Comparison of ENCODE assay signal across 27 mouse cellular contexts in the genomic region with DNA sequence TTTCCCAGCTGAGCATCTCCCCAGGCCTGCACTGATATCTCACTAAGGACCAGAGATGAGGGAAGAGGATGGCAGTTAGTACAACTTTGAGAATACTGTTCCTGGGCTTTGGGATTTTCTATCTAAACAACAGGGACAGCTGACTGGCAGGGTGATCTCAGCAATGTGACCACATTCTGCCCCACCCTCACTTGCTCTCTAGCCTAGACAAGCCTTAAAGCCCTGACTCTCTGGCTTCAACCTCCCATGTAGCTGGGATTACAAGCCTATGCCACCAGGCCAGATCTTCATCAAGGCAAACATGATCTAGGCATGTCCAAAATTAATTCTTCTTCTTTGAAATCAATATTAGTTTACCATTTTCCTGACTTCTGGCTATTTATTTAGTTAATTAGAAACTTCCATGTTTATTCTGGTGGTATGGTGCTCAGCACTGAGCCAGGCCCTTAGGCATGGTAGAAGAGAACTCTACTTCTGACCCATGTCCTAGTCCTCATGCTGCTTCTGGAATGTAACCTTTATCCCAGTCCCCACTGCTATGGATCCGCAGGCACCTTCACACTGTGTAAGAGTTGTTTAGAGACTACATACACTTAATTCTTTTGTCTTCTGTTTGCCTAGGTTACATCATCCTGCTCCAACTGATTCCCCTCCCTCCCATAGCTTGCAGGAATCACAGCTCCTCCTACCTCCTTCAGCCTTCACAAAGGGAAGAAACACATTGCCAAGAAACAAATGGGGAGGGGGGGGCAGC. TPM values are rescaled to one million over a fixed set of nuclear protein-coding genes. Genes with fewer than 3 reads are reported as not detected.
DNase-seq lines count a peak whose midpoint lies in the region; ATAC-seq and TF ChIP-seq lines count a peak whose summit lies in the region.
"Had no signal": no experiment of that assay in that cellular context is flagged by ENCODE, and none has a peak within 500 bp of the region (broad histone marks: within the 10 kb centered on the region; RNA-seq: fewer than 3 reads in every experiment).

No protein-coding gene starts in this region.

- no peaks in the 10 kb centered on the region for H3K27me3 ChIP-seq in hindbrain, postnatal 0 days (ENCODE audit: insufficient read depth, low read length)
- H3K27me3 ChIP-seq in hindbrain, embryonic 13.5 days, result no peaks in the 10 kb centered on the region; the same call in 1 of the 2 replicates
- H3K27me3 ChIP-seq in midbrain, embryonic 10.5 days (ENCODE audit: low read depth, poor library complexity, severe bottlenecking), result no peaks in the 10 kb centered on the region
- no peaks in the 10 kb centered on the region for H3K27me3 ChIP-seq in midbrain, embryonic 14.5 days (ENCODE audit: control insufficient read depth, insufficient read depth, low read length)
- no peaks in the 10 kb centered on the region for H3K27me3 ChIP-seq in embryonic facial prominence, embryonic 10.5 days (replicated peaks; ENCODE audit: low read depth, poor library complexity, severe bottlenecking)
- H3K27me3 ChIP-seq: forebrain, embryonic 15.5 days; heart, embryonic 13.5 days; liver, embryonic 13.5 days; lung, embryonic 15.5 days; neural tube, embryonic 12.5 days; Patski had no signal

- H3K9ac ChIP-seq in hindbrain, postnatal 0 days (replicated peaks; ENCODE audit: low read length), result no peak overlapping the region
- no peak overlapping the region for H3K9ac ChIP-seq in hindbrain, embryonic 13.5 days
- H3K9ac ChIP-seq in midbrain, embryonic 14.5 days (replicated peaks; ENCODE audit: low read length), result no peak overlapping the region
- H3K9ac ChIP-seq: forebrain, embryonic 15.5 days; heart, embryonic 13.5 days; liver, embryonic 13.5 days; lung, embryonic 15.5 days; neural tube, embryonic 12.5 days had no signal

- no peaks in the 10 kb centered on the region for H3K36me3 ChIP-seq in hindbrain, postnatal 0 days (ENCODE audit: insufficient read depth, low read length)
- no peaks in the 10 kb centered on the region for H3K36me3 ChIP-seq in hindbrain, embryonic 13.5 days
- no peaks in the 10 kb centered on the region for H3K36me3 ChIP-seq in midbrain, embryonic 10.5 days
- no peaks in the 10 kb centered on the region for H3K36me3 ChIP-seq in midbrain, embryonic 14.5 days (ENCODE audit: control insufficient read depth, insufficient read depth, low read length)
- no peaks in the 10 kb centered on the region for H3K36me3 ChIP-seq in embryonic facial prominence, embryonic 10.5 days (replicated peaks)
- H3K36me3 ChIP-seq: forebrain, embryonic 15.5 days; heart, embryonic 13.5 days; liver, embryonic 13.5 days; lung, embryonic 15.5 days; neural tube, embryonic 12.5 days had no signal

- H3K4me1 ChIP-seq in hindbrain, postnatal 0 days (ENCODE audit: insufficient read depth, low read length), result no peaks in the 10 kb centered on the region
- 0 out of 2 replicates have a peak, but pooled peaks cover 5% of the 10 kb centered on the region for H3K4me1 ChIP-seq in hindbrain, embryonic 13.5 days (replicated peaks)
- H3K4me1 ChIP-seq in midbrain, embryonic 10.5 days, result no peaks in the 10 kb centered on the region
- H3K4me1 ChIP-seq in midbrain, embryonic 14.5 days (ENCODE audit: control insufficient read depth, insufficient read depth, low read length), result no peaks in the 10 kb centered on the region
- H3K4me1 ChIP-seq in embryonic facial prominence, embryonic 10.5 days, result no peaks in the 10 kb centered on the region
- H3K4me1 ChIP-seq: forebrain, embryonic 15.5 days; heart, embryonic 13.5 days; liver, embryonic 13.5 days; lung, embryonic 15.5 days; megakaryocyte, embryonic 14.5 days; neural tube, embryonic 12.5 days had no signal

- no peak for TF ChIP-seq CTCF in hindbrain, postnatal 0 days (IDR thresholded peaks at IDR 0.05; ENCODE audit: low read depth)

- 0 out of 2 replicates have a peak, but pooled peaks have one; percentile 43 for ATAC-seq in hindbrain, postnatal 0 days
- no peak for ATAC-seq in hindbrain, embryonic 13.5 days (ENCODE audit: low FRiP score)
- no peak for ATAC-seq in midbrain, embryonic 14.5 days (ENCODE audit: low FRiP score, low TSS enrichment)
- ATAC-seq in monocyte, adult 5-6 weeks (replicated peaks; ENCODE audit: insufficient number of reproducible peaks, low FRiP score, low TSS enrichment, poor library complexity, severe bottlenecking), result no peak
- ATAC-seq: activated CD4-positive, CD25-positive, alpha-beta regulatory T cell, adult 4 months; forebrain, embryonic 15.5 days; Patski had no signal

- no peak overlapping the region for H3K27ac ChIP-seq in hindbrain, postnatal 0 days
- no peak overlapping the region for H3K27ac ChIP-seq in hindbrain, embryonic 13.5 days
- no peak overlapping the region for H3K27ac ChIP-seq in midbrain, embryonic 10.5 days (replicated peaks)
- H3K27ac ChIP-seq in midbrain, embryonic 14.5 days (replicated peaks; ENCODE audit: low read depth, low read length), result no peak overlapping the region
- H3K27ac ChIP-seq in embryonic facial prominence, embryonic 10.5 days (replicated peaks), result no peak overlapping the region
- H3K27ac ChIP-seq: forebrain, embryonic 15.5 days; heart, embryonic 13.5 days; liver, embryonic 13.5 days; lung, embryonic 15.5 days; neural tube, embryonic 12.5 days had no signal

- H3K4me2 ChIP-seq in hindbrain, postnatal 0 days (ENCODE audit: low read depth, low read length), result no peak overlapping the region
- no peak overlapping the region for H3K4me2 ChIP-seq in hindbrain, embryonic 13.5 days
- H3K4me2 ChIP-seq in midbrain, embryonic 14.5 days (ENCODE audit: low read length), result no peak overlapping the region
- H3K4me2 ChIP-seq: forebrain, embryonic 15.5 days; heart, embryonic 13.5 days; liver, embryonic 13.5 days; lung, embryonic 15.5 days; neural tube, embryonic 12.5 days had no signal

- WGBS in hindbrain, postnatal 0 days, result 36% methylated on average over 1 of the region's 1 CpGs
- 22% methylated on average over 1 of the region's 1 CpGs for WGBS in hindbrain, embryonic 13.5 days
- WGBS in midbrain, embryonic 10.5 days, result 33% methylated on average over 1 of the region's 1 CpGs
- 25% methylated on average over 1 of the region's 1 CpGs for WGBS in midbrain, embryonic 14.5 days
- WGBS in embryonic facial prominence, embryonic 10.5 days, result 45% methylated on average over 1 of the region's 1 CpGs

- no peak for DNase-seq in hindbrain, postnatal 0 days (ENCODE audit: low spot score)
- peak; percentile 10 for DNase-seq in midbrain, embryonic 10.5 days (ENCODE audit: low spot score)
- DNase-seq in midbrain, embryonic 14.5 days, result no peak
- DNase-seq in adipocyte (ENCODE audit: low spot score), result peak; percentile 79
- DNase-seq in embryonic facial prominence, embryonic 10.5 days (ENCODE audit: low spot score), result peak; percentile 6
- DNase-seq in frontal cortex, postnatal 36 days (ENCODE audit: low spot score in 2 of 2), result no peak
- DNase-seq: adrenal gland, postnatal 14 days; cerebellum, adult 11-12 months; cerebellum, postnatal 25 days; embryo, embryonic 11 days; heart, postnatal 4 days; kidney, adult 2 months; kidney, postnatal 14 days; left cerebral cortex, postnatal 4 days; liver, embryonic 13.5 days; right cerebral cortex, adult 18-20 months; thymus, adult 18-20 months; thymus, postnatal 4 days had no signal

- H3K9me3 ChIP-seq in hindbrain, postnatal 0 days (ENCODE audit: low read length), result no peaks in the 10 kb centered on the region
- H3K9me3 ChIP-seq in hindbrain, embryonic 13.5 days, result no peaks in the 10 kb centered on the region
- H3K9me3 ChIP-seq in midbrain, embryonic 10.5 days (replicated peaks), result no peaks in the 10 kb centered on the region
- H3K9me3 ChIP-seq in midbrain, embryonic 14.5 days (ENCODE audit: control insufficient read depth, low read length), result no peaks in the 10 kb centered on the region
- H3K9me3 ChIP-seq in embryonic facial prominence, embryonic 10.5 days, result no peaks in the 10 kb centered on the region
- H3K9me3 ChIP-seq: forebrain, embryonic 15.5 days; heart, embryonic 13.5 days; liver, embryonic 13.5 days; lung, embryonic 15.5 days; megakaryocyte, embryonic 14.5 days; neural tube, embryonic 12.5 days had no signal

- H3K4me3 ChIP-seq in hindbrain, postnatal 0 days (ENCODE audit: low read length), result no peak overlapping the region
- H3K4me3 ChIP-seq in hindbrain, embryonic 13.5 days, result no peak overlapping the region
- H3K4me3 ChIP-seq in midbrain, embryonic 10.5 days, result no peak overlapping the region
- H3K4me3 ChIP-seq in midbrain, embryonic 14.5 days (replicated peaks; ENCODE audit: low read depth, low read length), result no peak overlapping the region
- no peak overlapping the region for H3K4me3 ChIP-seq in embryonic facial prominence, embryonic 10.5 days
- H3K4me3 ChIP-seq: forebrain, embryonic 15.5 days; heart, embryonic 13.5 days; liver, embryonic 13.5 days; lung, embryonic 15.5 days; megakaryocyte, embryonic 14.5 days; neural tube, embryonic 12.5 days had no signal

RNA-seq across cellular contexts. Expression of gene Cyp26b1, which starts 7.6 kb away (rescaled TPM):
- 78.9 and 90.5 TPM in 2 replicates for total RNA-seq in hindbrain, postnatal 0 days (2014; rRNA removed)
- 32.5 and 33.1 TPM in 2 replicates for polyA plus RNA-seq in hindbrain, postnatal 0 days (2015; fragmentation: Nextera tagmentation; extraction: Ambion mirVana)
- 55.5 and 62.8 TPM in 2 replicates for polyA plus RNA-seq in hindbrain, embryonic 13.5 days (2015; fragmentation: Nextera tagmentation; extraction: Ambion mirVana)
- 2.4 and 2.7 TPM in 2 replicates for polyA plus RNA-seq in midbrain, embryonic 10.5 days (2016; fragmentation: Nextera tagmentation; extraction: Ambion mirVana)
- 21.9 and 29.5 TPM in 2 replicates for polyA plus RNA-seq in midbrain, embryonic 14.5 days (2014; fragmentation: Nextera tagmentation; extraction: Ambion mirVana)
- polyA plus RNA-seq in embryonic facial prominence, embryonic 10.5 days (2016; fragmentation: Nextera tagmentation; extraction: Ambion mirVana), result 6.6 and 16.7 TPM in 2 replicates
- total RNA-seq in monocyte, adult 5-6 weeks (2017), result not detected in 3 replicates

Comparison
In these comparisons a context has a peak if more than half of its experiments do, and no peak if none do; other contexts are left out.
1. DNase-seq: peak in midbrain, embryonic 10.5 days (single experiment), adipocyte (single experiment) and embryonic facial prominence, embryonic 10.5 days (single experiment); none in hindbrain, postnatal 0 days (single experiment), midbrain, embryonic 14.5 days (single experiment) and frontal cortex, postnatal 36 days (0 of 2).